In genomic region chr2:7531185-7531960, GRCm38 (mm10) we compare ENCODE assay signal across 16 mouse cellular contexts. TPM values are rescaled to one million over a fixed set of nuclear protein-coding genes. Genes with fewer than 3 reads are reported as not detected.
DNase-seq lines count a peak whose midpoint lies in the region; ATAC-seq and TF ChIP-seq lines count a peak whose summit lies in the region.
"Had no signal": no experiment of that assay in that cellular context is flagged by ENCODE, and none has a peak within 500 bp of the region (broad histone marks: within the 10 kb centered on the region; RNA-seq: fewer than 3 reads in every experiment).

No protein-coding gene starts in this region.

- peaks cover 7% of the 10 kb centered on the region for H3K4me1 ChIP-seq in forebrain, embryonic 16.5 days (replicated peaks; ENCODE audit: control insufficient read depth, insufficient read depth, low read length)
- H3K4me1 ChIP-seq in midbrain, embryonic 10.5 days, result peaks cover 37% of the 10 kb centered on the region
- no peaks in the 10 kb centered on the region for H3K4me1 ChIP-seq in kidney, embryonic 15.5 days
- H3K4me1 ChIP-seq: embryonic facial prominence, embryonic 12.5 days; liver, embryonic 15.5 days; stomach, embryonic 15.5 days had no signal

- DNase-seq in layer of hippocampus, adult 2 months (ENCODE audit: low spot score in 2 of 2), result no peak
- DNase-seq in layer of hippocampus, postnatal 25 days (ENCODE audit: extremely low spot score in 1 of 2, low spot score in 1 of 2), result no peak
- DNase-seq in midbrain, embryonic 10.5 days (ENCODE audit: low spot score), result no peak
- DNase-seq in telencephalon, adult 2 months (ENCODE audit: low read depth, low spot score), result peak; percentile 77
- no peak for DNase-seq in thymus, postnatal 25 days
- DNase-seq: adrenal gland, postnatal 25 days; cerebellum, adult 18-20 months; heart, adult 18-20 months; heart, postnatal 14 days; kidney, adult 18-20 months; left cerebral cortex, postnatal 4 days had no signal

- no peaks in the 10 kb centered on the region for H3K36me3 ChIP-seq in forebrain, embryonic 16.5 days (ENCODE audit: control insufficient read depth, insufficient read depth)
- H3K36me3 ChIP-seq in midbrain, embryonic 10.5 days, result no peaks in the 10 kb centered on the region
- H3K36me3 ChIP-seq in kidney, embryonic 15.5 days, result no peaks in the 10 kb centered on the region
- H3K36me3 ChIP-seq: embryonic facial prominence, embryonic 12.5 days; liver, embryonic 15.5 days; stomach, embryonic 15.5 days had no signal

- H3K9ac ChIP-seq in forebrain, embryonic 16.5 days (replicated peaks; ENCODE audit: low read depth, low read length), result no peak overlapping the region
- no peak overlapping the region for H3K9ac ChIP-seq in kidney, embryonic 15.5 days
- H3K9ac ChIP-seq: embryonic facial prominence, embryonic 12.5 days; liver, embryonic 15.5 days; stomach, embryonic 15.5 days had no signal

- no peaks in the 10 kb centered on the region for H3K9me3 ChIP-seq in forebrain, embryonic 16.5 days (ENCODE audit: control insufficient read depth, low read length)
- no peaks in the 10 kb centered on the region for H3K9me3 ChIP-seq in midbrain, embryonic 10.5 days (replicated peaks)
- H3K9me3 ChIP-seq in kidney, embryonic 15.5 days (replicated peaks), result no peaks in the 10 kb centered on the region
- H3K9me3 ChIP-seq: embryonic facial prominence, embryonic 12.5 days; liver, embryonic 15.5 days; stomach, embryonic 15.5 days had no signal

- WGBS in forebrain, embryonic 16.5 days, result 50% methylated on average over 6 of the region's 6 CpGs
- WGBS in midbrain, embryonic 10.5 days, result 74% methylated on average over 6 of the region's 6 CpGs
- WGBS in kidney, embryonic 15.5 days, result 81% methylated on average over 6 of the region's 6 CpGs

- no peaks in the 10 kb centered on the region for H3K27me3 ChIP-seq in forebrain, embryonic 16.5 days (replicated peaks; ENCODE audit: control insufficient read depth, insufficient read depth, low read length)
- no peaks in the 10 kb centered on the region for H3K27me3 ChIP-seq in midbrain, embryonic 10.5 days (ENCODE audit: low read depth, poor library complexity, severe bottlenecking)
- H3K27me3 ChIP-seq in kidney, embryonic 15.5 days, result no peaks in the 10 kb centered on the region
- H3K27me3 ChIP-seq: embryonic facial prominence, embryonic 12.5 days; liver, embryonic 15.5 days; stomach, embryonic 15.5 days had no signal

- ATAC-seq in forebrain, embryonic 16.5 days, result peak; percentile 43; the same call in 1 of the 2 replicates
- no peak for ATAC-seq in kidney, embryonic 15.5 days (replicated peaks; ENCODE audit: low FRiP score)

- H3K4me3 ChIP-seq in layer of hippocampus, adult 2 months, result no peak overlapping the region
- no peak overlapping the region for H3K4me3 ChIP-seq in forebrain, embryonic 16.5 days (replicated peaks; ENCODE audit: low read length)
- H3K4me3 ChIP-seq in midbrain, embryonic 10.5 days, result no peak overlapping the region
- no peak overlapping the region for H3K4me3 ChIP-seq in kidney, embryonic 15.5 days (replicated peaks)
- H3K4me3 ChIP-seq: embryonic facial prominence, embryonic 12.5 days; liver, embryonic 15.5 days; stomach, embryonic 15.5 days had no signal

- peak overlapping the region; percentile 76 for H3K27ac ChIP-seq in layer of hippocampus, adult 2 months
- H3K27ac ChIP-seq in forebrain, embryonic 16.5 days (ENCODE audit: low read length), result no peak overlapping the region; the same call in 1 of the 2 replicates
- H3K27ac ChIP-seq in midbrain, embryonic 10.5 days (replicated peaks), result peak overlapping the region; percentile 70; the same call in 1 of the 2 replicates
- no peak overlapping the region for H3K27ac ChIP-seq in kidney, embryonic 15.5 days
- H3K27ac ChIP-seq: embryonic facial prominence, embryonic 12.5 days; liver, embryonic 15.5 days; stomach, embryonic 15.5 days had no signal

- H3K4me2 ChIP-seq in forebrain, embryonic 16.5 days (ENCODE audit: low read length), result no peak overlapping the region
- no peak overlapping the region for H3K4me2 ChIP-seq in kidney, embryonic 15.5 days
- H3K4me2 ChIP-seq: embryonic facial prominence, embryonic 12.5 days; liver, embryonic 15.5 days; stomach, embryonic 15.5 days had no signal

- no peak for TF ChIP-seq CTCF in layer of hippocampus, adult 2 months (conservative IDR thresholded peaks at IDR 0.05)

RNA-seq across cellular contexts. Expression of gene Celf2, which starts 22.0 kb away (rescaled TPM):
- total RNA-seq in layer of hippocampus, adult 2 months (2021), result 100 to 1,000 TPM; 500 to 535 TPM
- total RNA-seq in layer of hippocampus, postnatal 25 days (2021), result 100 to 1,000 TPM; 405 to 532 TPM
- 319 and 348 TPM in 2 replicates for polyA plus RNA-seq in forebrain, embryonic 16.5 days (2015; fragmentation: Nextera tagmentation; extraction: Ambion mirVana)
- 63.6 and 80.5 TPM in 2 replicates for polyA plus RNA-seq in midbrain, embryonic 10.5 days (2016; fragmentation: Nextera tagmentation; extraction: Ambion mirVana)
- polyA plus RNA-seq in kidney, embryonic 15.5 days (2015; fragmentation: Nextera tagmentation; extraction: Ambion mirVana), result 17.3 and 20.4 TPM in 2 replicates

Comparison
In these comparisons a context has a peak if more than half of its experiments do, and no peak if none do; other contexts are left out.
1. H3K27ac ChIP-seq: peak in layer of hippocampus, adult 2 months (single experiment) and midbrain, embryonic 10.5 days (single experiment); none in forebrain, embryonic 16.5 days (single experiment) and kidney, embryonic 15.5 days (single experiment).